ENCODE assay signal across 8 mouse cellular contexts in the genomic region with DNA sequence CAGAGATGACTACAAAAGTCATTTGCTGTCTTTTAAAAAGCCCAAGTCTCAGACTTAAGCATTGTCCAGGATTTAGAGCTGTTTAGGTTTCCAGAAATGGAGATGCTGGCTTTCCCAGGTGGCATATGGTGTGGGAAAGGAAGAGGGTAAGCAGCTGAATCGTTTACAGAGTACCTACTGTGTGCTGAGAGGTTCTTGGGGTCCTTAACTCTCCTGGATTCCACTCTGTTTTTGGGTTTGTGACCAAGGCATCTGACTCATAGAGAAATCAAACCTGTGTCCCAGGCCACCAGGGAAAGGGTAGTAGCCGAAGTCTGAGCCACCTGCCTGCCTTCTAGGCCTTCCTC. TPM values are rescaled to one million over a fixed set of nuclear protein-coding genes. Genes with fewer than 3 reads are reported as not detected.
DNase-seq lines count a peak whose midpoint lies in the region; ATAC-seq and TF ChIP-seq lines count a peak whose summit lies in the region.

No protein-coding gene starts in this region.

- H3K4me2 ChIP-seq in lung, postnatal 0 days (replicated peaks; ENCODE audit: low read depth, low read length), result peak overlapping the region; percentile 79
- peak overlapping the region; percentile 70 for H3K4me2 ChIP-seq in forebrain, embryonic 13.5 days
- H3K4me2 ChIP-seq in limb, embryonic 15.5 days, result peak overlapping the region; percentile 70
- H3K4me2 ChIP-seq in stomach, embryonic 14.5 days (replicated peaks; ENCODE audit: low read depth, low read length), result peak overlapping the region; percentile 76

- no peak for DNase-seq in lung, postnatal 0 days (ENCODE audit: low spot score)
- DNase-seq in lung, postnatal 14 days, result no peak
- no peak for DNase-seq in cerebellum, adult 9-10 months
- no peak for DNase-seq in kidney, adult 11 months

- TF ChIP-seq CTCF in lung, postnatal 0 days (IDR thresholded peaks at IDR 0.05), result no peak

- H3K9me3 ChIP-seq in lung, postnatal 0 days (ENCODE audit: low read length), result no peaks in the 10 kb centered on the region
- H3K9me3 ChIP-seq in forebrain, embryonic 13.5 days (replicated peaks), result no peaks in the 10 kb centered on the region
- no peaks in the 10 kb centered on the region for H3K9me3 ChIP-seq in limb, embryonic 15.5 days
- no peaks in the 10 kb centered on the region for H3K9me3 ChIP-seq in stomach, embryonic 14.5 days (ENCODE audit: control insufficient read depth, low read depth, low read length)

- WGBS in lung, postnatal 0 days, result 32% methylated on average over 2 of the region's 2 CpGs
- 53% methylated on average over 2 of the region's 2 CpGs for WGBS in forebrain, embryonic 13.5 days
- 42% methylated on average over 2 of the region's 2 CpGs for WGBS in limb, embryonic 15.5 days
- 50% methylated on average over 2 of the region's 2 CpGs for WGBS in stomach, embryonic 14.5 days

- TF ChIP-seq EP300 in lung, postnatal 0 days (IDR thresholded peaks at IDR 0.05), result no peak

- H3K27ac ChIP-seq in lung, postnatal 0 days (ENCODE audit: low read length), result peak overlapping the region; percentile 92
- H3K27ac ChIP-seq in forebrain, embryonic 13.5 days, result peak overlapping the region; percentile 77
- peak overlapping the region; percentile 97 for H3K27ac ChIP-seq in limb, embryonic 15.5 days
- H3K27ac ChIP-seq in stomach, embryonic 14.5 days (ENCODE audit: low read length), result peak overlapping the region; percentile 97

- peaks cover 23% of the 10 kb centered on the region for H3K4me1 ChIP-seq in lung, postnatal 0 days (ENCODE audit: insufficient read depth, low read depth, low read length)
- peaks cover 56% of the 10 kb centered on the region for H3K4me1 ChIP-seq in forebrain, embryonic 13.5 days
- H3K4me1 ChIP-seq in limb, embryonic 15.5 days, result peaks cover 51% of the 10 kb centered on the region
- H3K4me1 ChIP-seq in stomach, embryonic 14.5 days (ENCODE audit: control insufficient read depth, insufficient read depth, low read length), result peaks cover 40% of the 10 kb centered on the region

- no peaks in the 10 kb centered on the region for H3K27me3 ChIP-seq in lung, postnatal 0 days (replicated peaks; ENCODE audit: insufficient read depth, low read length)
- H3K27me3 ChIP-seq in forebrain, embryonic 13.5 days, result no peaks in the 10 kb centered on the region
- H3K27me3 ChIP-seq in limb, embryonic 15.5 days, result no peaks in the 10 kb centered on the region
- no peaks in the 10 kb centered on the region for H3K27me3 ChIP-seq in stomach, embryonic 14.5 days (ENCODE audit: control insufficient read depth, insufficient read depth, low read length)

- ATAC-seq in lung, postnatal 0 days, result no peak
- no peak for ATAC-seq in forebrain, embryonic 13.5 days
- no peak for ATAC-seq in limb, embryonic 15.5 days (ENCODE audit: insufficient number of reproducible peaks, low FRiP score, low TSS enrichment, low read depth)
- ATAC-seq in stomach, embryonic 14.5 days (ENCODE audit: insufficient number of reproducible peaks, insufficient read depth, low FRiP score, low read depth), result no peak
- no peak for ATAC-seq in granulocyte monocyte progenitor cell, adult 5-6 weeks (replicated peaks; ENCODE audit: poor library complexity, severe bottlenecking)

- H3K9ac ChIP-seq in lung, postnatal 0 days (replicated peaks; ENCODE audit: low read depth), result peak overlapping the region; percentile 9; the same call in 1 of the 2 replicates
- peak overlapping the region; percentile 92 for H3K9ac ChIP-seq in forebrain, embryonic 13.5 days
- H3K9ac ChIP-seq in limb, embryonic 15.5 days, result 0 out of 2 replicates have a peak overlapping the region, but pooled peaks have one; percentile 15
- H3K9ac ChIP-seq in stomach, embryonic 14.5 days (replicated peaks; ENCODE audit: low read depth, low read length), result peak overlapping the region; percentile 91

- 0 out of 2 replicates have a peak overlapping the region, but pooled peaks have one; percentile 6 for H3K4me3 ChIP-seq in lung, postnatal 0 days (ENCODE audit: low read depth, low read length)
- H3K4me3 ChIP-seq in forebrain, embryonic 13.5 days, result peak overlapping the region; percentile 84
- H3K4me3 ChIP-seq in limb, embryonic 15.5 days, result peak overlapping the region; percentile 85
- H3K4me3 ChIP-seq in stomach, embryonic 14.5 days (ENCODE audit: low read depth, low read length), result peak overlapping the region; percentile 71

- H3K36me3 ChIP-seq in lung, postnatal 0 days (ENCODE audit: insufficient read depth, low read length), result no peaks in the 10 kb centered on the region
- H3K36me3 ChIP-seq in forebrain, embryonic 13.5 days (ENCODE audit: poor library complexity, severe bottlenecking), result 0 out of 2 replicates have a peak, but pooled peaks cover 4% of the 10 kb centered on the region
- no peaks in the 10 kb centered on the region for H3K36me3 ChIP-seq in limb, embryonic 15.5 days
- no peaks in the 10 kb centered on the region for H3K36me3 ChIP-seq in stomach, embryonic 14.5 days (ENCODE audit: control insufficient read depth, insufficient read depth, low read length)

RNA-seq across cellular contexts. Expression of gene Nek6, which starts 1.7 kb away (rescaled TPM):
- polyA plus RNA-seq in lung, postnatal 0 days (2015; fragmentation: Nextera tagmentation; extraction: Ambion mirVana), result 57.8 and 69.4 TPM in 2 replicates
- polyA plus RNA-seq in forebrain, embryonic 13.5 days (2015; fragmentation: Nextera tagmentation; extraction: Ambion mirVana), result 122 and 124 TPM in 2 replicates
- 118 TPM in 2 replicates for polyA plus RNA-seq in limb, embryonic 15.5 days (2015; fragmentation: Nextera tagmentation; extraction: Ambion mirVana)
- polyA plus RNA-seq in stomach, embryonic 14.5 days (2014; fragmentation: Nextera tagmentation; extraction: Ambion mirVana), result 132 and 136 TPM in 2 replicates
- total RNA-seq in granulocyte monocyte progenitor cell, adult 5-6 weeks (2014; fragmentation: Nextera tagmentation), result 7.3 and 24.4 TPM in 2 replicates
- total RNA-seq in granulocyte monocyte progenitor cell, adult 5-6 weeks (2017), result 7.5 TPM in 2 replicates

Comparison
In these comparisons a context has a peak if more than half of its experiments do, and no peak if none do; other contexts are left out.
1. H3K4me3 ChIP-seq: peak in every context shown above with its lines; median percentile 85 in limb, embryonic 15.5 days; 84 in forebrain, embryonic 13.5 days; 71 in stomach, embryonic 14.5 days; 6 in lung, postnatal 0 days.
2. H3K9ac ChIP-seq: peak in every context shown above with its lines; median percentile 92 in forebrain, embryonic 13.5 days; 91 in stomach, embryonic 14.5 days; 15 in limb, embryonic 15.5 days; 9 in lung, postnatal 0 days.